Mouse (Mus musculus) bone marrow, adult 2 months (tissue): ENCODE data around the gene Samd13.

Source experiments
- CTCF ChIP-seq: fragments of 200-500 bp; IDR thresholded peaks from 2 replicates; pipeline ENCODE4 v1.5.1; 2011; ENCODE audit warnings: low read length, control low read depth; ENCODE audit not compliant: control insufficient read depth, insufficient read depth
- POLR2A ChIP-seq: fragments of 200-500 bp; IDR thresholded peaks from 2 replicates; pipeline ENCODE4 v1.6.1; 2011; ENCODE audit warnings: low read depth, mild to moderate bottlenecking, control low read depth, low read length, borderline replicate concordance; ENCODE audit not compliant: control insufficient read depth

GRCm38 (mm10) chr3:146599198-146599900 lies 86.0 kb downstream of the Samd13 start:
- TF ChIP-seq POLR2A (no peak), CTCF (no peak)
